Mouse (Mus musculus): ENCODE measurements at regions not wholly inside any gene's neighbourhood (a gene's known extent, or its start where the extent isn't known, plus 50 kb on each side); places are given as distances from the start of the nearest gene placed in this dataset.

DNA sequence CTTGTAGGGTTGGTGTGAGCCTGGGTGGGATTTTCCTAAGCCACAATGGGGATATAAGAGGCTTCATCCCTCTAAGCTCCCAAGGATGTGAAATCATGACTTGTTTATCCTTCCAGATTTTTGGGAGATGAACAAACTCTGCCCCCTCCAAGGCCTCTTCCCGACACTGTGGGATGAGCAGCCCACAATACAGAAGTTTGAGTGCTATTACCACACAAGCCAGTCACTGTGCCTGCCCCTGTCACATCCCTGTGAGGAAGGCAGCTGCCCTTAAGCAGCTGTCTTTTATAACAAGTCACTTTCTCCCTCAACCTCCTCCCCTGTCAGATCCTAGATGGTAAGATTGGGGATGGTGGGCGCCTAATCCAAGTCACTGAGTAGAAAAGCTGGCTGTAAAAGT is 320.5 kb downstream of the Mllt3 start:
- no peak for TF ChIP-seq CTCF (conservative IDR thresholded peaks at IDR 0.05; ENCODE audit: insufficient read depth, insufficient read length, low read depth, low read length)
- TF ChIP-seq POLR2A (IDR thresholded peaks at IDR 0.05; ENCODE audit: low read depth, low read length): no peak

Data from kidney, adult 2 months (tissue).